Mouse (Mus musculus): ENCODE measurements around the gene Golim4.

DNA sequence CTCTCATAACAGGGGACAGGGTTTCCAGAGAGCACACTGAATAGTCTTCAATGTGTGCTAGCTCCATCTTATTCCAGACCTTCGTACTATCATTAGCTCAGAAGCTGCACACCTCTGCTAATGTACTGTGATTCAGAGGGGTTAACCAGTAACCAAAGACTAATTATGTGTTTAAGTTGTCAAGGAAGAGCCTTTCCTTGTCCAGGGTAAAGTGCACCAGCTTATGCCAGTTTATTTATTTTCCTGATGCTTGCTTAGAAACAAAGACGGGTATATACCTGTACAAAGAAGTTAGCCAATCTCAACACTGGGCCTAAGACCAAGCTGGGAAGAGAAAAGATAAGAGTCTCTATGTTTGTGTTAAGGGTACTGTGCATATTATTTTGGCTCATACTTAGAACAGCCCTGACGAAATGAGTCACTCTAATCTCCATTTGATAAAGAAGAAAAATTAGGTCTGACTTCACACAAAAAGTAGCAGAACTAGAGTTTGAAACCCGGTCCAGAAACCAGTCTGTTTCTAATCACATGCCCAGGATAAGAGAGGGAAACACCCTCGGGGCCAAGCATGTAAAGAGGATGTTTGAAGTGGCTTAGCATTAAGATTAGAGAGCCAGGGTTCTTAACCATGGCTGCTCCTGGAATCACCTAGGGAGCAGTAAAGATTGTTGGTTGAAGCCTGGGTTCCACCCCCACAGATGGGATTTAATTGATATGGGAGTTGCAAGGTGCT is 4.3 kb downstream of the Golim4 start:
- TF ChIP-seq POLR2A (IDR thresholded peaks at IDR 0.05; ENCODE audit: borderline replicate concordance, insufficient read depth, low read length) = no peak
- no peak for TF ChIP-seq CTCF (IDR thresholded peaks at IDR 0.05; ENCODE audit: borderline replicate concordance, insufficient read depth, low read depth, low read length)
